Mouse (Mus musculus): ENCODE data around the gene Nrxn1. TPM values are rescaled to one million over a fixed set of nuclear protein-coding genes. Genes with fewer than 3 reads are reported as not detected.

Nrxn1 gene
- polyA plus RNA-seq, 1 experiment from 2014 or later: 1.7 TPM

- Histone ChIP-seq H3K27me3 (ENCODE audit: insufficient read depth, low read length) (no peaks in the 10 kb centered on the region), H3K4me1 (replicated peaks; ENCODE audit: insufficient read depth, low read length) (no peaks in the 10 kb centered on the region), H3K36me3 (ENCODE audit: insufficient read depth, low read length) (no peaks in the 10 kb centered on the region), H3K4me3 (replicated peaks; ENCODE audit: low read depth, low read length) (peak overlapping the region; percentile 14; the same call in 1 of the 2 replicates), H3K9ac (ENCODE audit: low read depth, low read length) (no peak overlapping the region), H3K9me3 (replicated peaks; ENCODE audit: low read length) (no peaks in the 10 kb centered on the region), H3K4me2 (ENCODE audit: low read length) (peak overlapping the region; percentile 59), H3K27ac (no peak overlapping the region)
- WGBS: 57% methylated on average over 11 of the region's 11 CpGs
- DNase-seq (ENCODE audit: low spot score) (no peak), ATAC-seq (replicated peaks; ENCODE audit: low FRiP score, low read depth) (0 out of 2 replicates have a peak, but pooled peaks have one; percentile 17)
- TF ChIP-seq CTCF (IDR thresholded peaks at IDR 0.05; ENCODE audit: low read depth): no peak
Measured at GRCm38 (mm10) chr17:90087616-90088313, 1005.1 kb downstream of the Nrxn1 start.

- 24% methylated on average over 1 of the region's 1 CpGs for WGBS
- Histone ChIP-seq H3K36me3 (ENCODE audit: insufficient read depth, low read length) (no peaks in the 10 kb centered on the region), H3K4me3 (replicated peaks; ENCODE audit: low read depth, low read length) (no peak overlapping the region), H3K9me3 (replicated peaks; ENCODE audit: low read length) (no peaks in the 10 kb centered on the region), H3K27me3 (ENCODE audit: insufficient read depth, low read length) (no peaks in the 10 kb centered on the region), H3K4me2 (ENCODE audit: low read length) (no peak overlapping the region), H3K4me1 (replicated peaks; ENCODE audit: insufficient read depth, low read length) (no peaks in the 10 kb centered on the region), H3K27ac (no peak overlapping the region), H3K9ac (ENCODE audit: low read depth, low read length) (no peak overlapping the region)
- no peak for TF ChIP-seq CTCF (IDR thresholded peaks at IDR 0.05; ENCODE audit: low read depth)
- DNase-seq (ENCODE audit: low spot score): no peak
- ATAC-seq (replicated peaks; ENCODE audit: low FRiP score, low read depth): no peak
Measured at GRCm38 (mm10) chr17:90086826-90087225, 1006.0 kb downstream of the Nrxn1 start.

- no peak overlapping the region for H3K27ac ChIP-seq
- no peak for TF ChIP-seq CTCF (IDR thresholded peaks at IDR 0.05; ENCODE audit: low read depth)
- H3K9ac ChIP-seq (ENCODE audit: low read depth, low read length): no peak overlapping the region
- DNase-seq (ENCODE audit: low spot score): no peak
- 60% methylated on average over 6 of the region's 6 CpGs for WGBS
- no peaks in the 10 kb centered on the region for H3K9me3 ChIP-seq (replicated peaks; ENCODE audit: low read length)
- H3K4me1 ChIP-seq (replicated peaks; ENCODE audit: insufficient read depth, low read length): no peaks in the 10 kb centered on the region
- no peaks in the 10 kb centered on the region for H3K36me3 ChIP-seq (ENCODE audit: insufficient read depth, low read length)
- H3K4me2 ChIP-seq (ENCODE audit: low read length): no peak overlapping the region
- no peaks in the 10 kb centered on the region for H3K27me3 ChIP-seq (ENCODE audit: insufficient read depth, low read length)
- no peak for ATAC-seq (replicated peaks; ENCODE audit: low FRiP score, low read depth)
- no peak overlapping the region for H3K4me3 ChIP-seq (replicated peaks; ENCODE audit: low read depth, low read length)
Measured at GRCm38 (mm10) chr17:90079003-90079402, 1013.9 kb downstream of the Nrxn1 start.

GRCm38 (mm10) chr17:90078488-90078887 is 1014.4 kb downstream of the Nrxn1 start:
- no peak for ATAC-seq (replicated peaks; ENCODE audit: low FRiP score, low read depth)
- TF ChIP-seq CTCF (IDR thresholded peaks at IDR 0.05; ENCODE audit: low read depth): no peak
- H3K36me3 ChIP-seq (ENCODE audit: insufficient read depth, low read length): no peaks in the 10 kb centered on the region
- no peak for DNase-seq (ENCODE audit: low spot score)
- H3K4me1 ChIP-seq (replicated peaks; ENCODE audit: insufficient read depth, low read length): no peaks in the 10 kb centered on the region
- H3K9ac ChIP-seq (ENCODE audit: low read depth, low read length): no peak overlapping the region
- no peaks in the 10 kb centered on the region for H3K9me3 ChIP-seq (replicated peaks; ENCODE audit: low read length)
- H3K4me2 ChIP-seq (ENCODE audit: low read length): no peak overlapping the region
- WGBS: 37% methylated on average over 3 of the region's 3 CpGs
- no peak overlapping the region for H3K27ac ChIP-seq
- H3K4me3 ChIP-seq (replicated peaks; ENCODE audit: low read depth, low read length): no peak overlapping the region
- H3K27me3 ChIP-seq (ENCODE audit: insufficient read depth, low read length): no peaks in the 10 kb centered on the region

- H3K4me2 ChIP-seq (ENCODE audit: low read length): no peak overlapping the region
- H3K4me1 ChIP-seq (replicated peaks; ENCODE audit: insufficient read depth, low read length): 0 out of 2 replicates have a peak, but pooled peaks cover 3% of the 10 kb centered on the region
- no peaks in the 10 kb centered on the region for H3K9me3 ChIP-seq (replicated peaks; ENCODE audit: low read length)
- no peaks in the 10 kb centered on the region for H3K27me3 ChIP-seq (ENCODE audit: insufficient read depth, low read length)
- ATAC-seq (replicated peaks; ENCODE audit: low FRiP score, low read depth) (no peak), DNase-seq (ENCODE audit: low spot score) (peak; percentile 49)
- H3K27ac ChIP-seq: no peak overlapping the region
- 24% methylated on average over 1 of the region's 1 CpGs for WGBS
- H3K9ac ChIP-seq (ENCODE audit: low read depth, low read length): no peak overlapping the region
- H3K4me3 ChIP-seq (replicated peaks; ENCODE audit: low read depth, low read length): no peak overlapping the region
- TF ChIP-seq CTCF (IDR thresholded peaks at IDR 0.05; ENCODE audit: low read depth): no peak
- no peaks in the 10 kb centered on the region for H3K36me3 ChIP-seq (ENCODE audit: insufficient read depth, low read length)
Measured at GRCm38 (mm10) chr17:90062866-90063265, 1030.0 kb downstream of the Nrxn1 start.

GRCm38 (mm10) chr17:90060872-90061271 is 1032.0 kb downstream of the Nrxn1 start:
- no peak overlapping the region for H3K27ac ChIP-seq
- 58% methylated on average over 5 of the region's 5 CpGs for WGBS
- H3K4me2 ChIP-seq (ENCODE audit: low read length): no peak overlapping the region
- 0 out of 2 replicates have a peak, but pooled peaks cover 3% of the 10 kb centered on the region for H3K4me1 ChIP-seq (replicated peaks; ENCODE audit: insufficient read depth, low read length)
- no peak for ATAC-seq (replicated peaks; ENCODE audit: low FRiP score, low read depth)
- H3K36me3 ChIP-seq (ENCODE audit: insufficient read depth, low read length): no peaks in the 10 kb centered on the region
- no peak for DNase-seq (ENCODE audit: low spot score)
- H3K27me3 ChIP-seq (ENCODE audit: insufficient read depth, low read length): no peaks in the 10 kb centered on the region
- TF ChIP-seq CTCF (IDR thresholded peaks at IDR 0.05; ENCODE audit: low read depth): no peak
- H3K9me3 ChIP-seq (replicated peaks; ENCODE audit: low read length): no peaks in the 10 kb centered on the region
- H3K4me3 ChIP-seq (replicated peaks; ENCODE audit: low read depth, low read length): no peak overlapping the region
- no peak overlapping the region for H3K9ac ChIP-seq (ENCODE audit: low read depth, low read length)
